Mouse (Mus musculus): ENCODE data around the gene Htr3a.

DNA sequence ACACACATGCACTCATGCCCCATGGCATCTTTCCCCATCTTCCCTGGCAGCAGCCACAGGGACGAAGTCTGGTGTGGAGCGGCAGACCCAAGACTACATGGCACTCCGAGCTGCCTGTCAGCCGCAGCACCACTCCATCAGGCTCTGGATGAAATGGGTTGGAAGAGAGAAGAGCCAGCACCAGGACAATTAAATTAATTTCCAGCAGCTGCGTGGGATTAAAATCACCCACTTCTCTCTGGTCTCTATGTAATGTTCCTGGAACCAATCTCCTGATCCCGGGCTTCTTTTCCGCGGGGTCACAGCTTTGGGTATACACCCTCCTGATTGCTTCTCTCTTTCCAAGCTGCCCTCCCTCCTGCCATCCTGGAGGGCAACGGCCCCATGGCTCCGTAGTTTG lies 49.4 kb downstream of the Htr3a start:
- TF ChIP-seq POLR2A (IDR thresholded peaks at IDR 0.05; ENCODE audit: insufficient read length, low read depth) (no peak), E2F4 (IDR thresholded peaks at IDR 0.05; ENCODE audit: insufficient read depth) (no peak), MYOD1 (IDR thresholded peaks at IDR 0.05; ENCODE audit: control insufficient read depth in 1 of 3, insufficient read length in 2 of 3, low read depth in 2 of 3) (no peak)

Measured in myocyte (in vitro differentiated cells).